Mouse (Mus musculus): Measurements from ENCODE around the gene H2afx. TPM values are rescaled to one million over a fixed set of nuclear protein-coding genes. Genes with fewer than 3 reads are reported as not detected.
"Not testable (repeated sequence)": the region's sequence is repeated elsewhere in the genome, so short reads cannot be mapped to it uniquely, and the experiment has no call there.

The H2afx gene
- polyA plus RNA-seq, 1 experiment from 2014 or later: 164 TPM

GRCm38 (mm10) chr9:44327064-44327711, 7.3 kb upstream of the H2afx start:
- Histone ChIP-seq H3K4me1 (ENCODE audit: insufficient read depth) (peaks cover 12% of the 10 kb centered on the region), H3K9me3 (ENCODE audit: low read length) (no peaks in the 10 kb centered on the region), H3K36me3 (replicated peaks; ENCODE audit: insufficient read depth, low read length) (peaks cover 21% of the 10 kb centered on the region), H3K27ac (ENCODE audit: low read depth) (peak overlapping the region; percentile 93), H3K4me2 (ENCODE audit: low read depth, low read length) (peak overlapping the region; percentile 87), H3K4me3 (ENCODE audit: low read depth, low read length) (peak overlapping the region; percentile 86), H3K27me3 (ENCODE audit: insufficient read depth, low read length) (no peaks in the 10 kb centered on the region), H3K9ac (replicated peaks) (peak overlapping the region; percentile 90)
- 1% methylated on average over 22 of the region's 22 CpGs for WGBS (ENCODE audit: insufficient replicate concordance)
- ATAC-seq (no peak), DNase-seq (peak; percentile 37)
- TF ChIP-seq CTCF (IDR thresholded peaks at IDR 0.05; ENCODE audit: low read depth) (no peak), EP300 (IDR thresholded peaks at IDR 0.05; ENCODE audit: low read depth) (no peak)

GRCm38 (mm10) chr9:44327926-44328325, 6.6 kb upstream of the H2afx start:
- no peaks in the 10 kb centered on the region for H3K9me3 ChIP-seq (ENCODE audit: low read length)
- no peaks in the 10 kb centered on the region for H3K27me3 ChIP-seq (ENCODE audit: insufficient read depth, low read length)
- peak overlapping the region; percentile 87 for H3K4me2 ChIP-seq (ENCODE audit: low read depth, low read length)
- H3K9ac ChIP-seq (replicated peaks): peak overlapping the region; percentile 90; the same call in 1 of the 2 replicates
- DNase-seq (no peak), ATAC-seq (no peak)
- peaks cover 12% of the 10 kb centered on the region for H3K4me1 ChIP-seq (ENCODE audit: insufficient read depth)
- 0 out of 2 replicates have a peak overlapping the region, but pooled peaks have one; percentile 3 for H3K27ac ChIP-seq (ENCODE audit: low read depth)
- TF ChIP-seq CTCF (IDR thresholded peaks at IDR 0.05; ENCODE audit: low read depth) (no peak), EP300 (IDR thresholded peaks at IDR 0.05; ENCODE audit: low read depth) (no peak)
- peaks cover 28% of the 10 kb centered on the region for H3K36me3 ChIP-seq (replicated peaks; ENCODE audit: insufficient read depth, low read length)
- 89% methylated on average over 5 of the region's 5 CpGs for WGBS (ENCODE audit: insufficient replicate concordance)
- peak overlapping the region; percentile 86; the same call in 1 of the 2 replicates for H3K4me3 ChIP-seq (ENCODE audit: low read depth, low read length)

GRCm38 (mm10) chr9:44330736-44331135, 3.8 kb upstream of the H2afx start:
- ATAC-seq: no peak
- H3K4me3 ChIP-seq (ENCODE audit: low read depth, low read length): no peak overlapping the region
- TF ChIP-seq CTCF (IDR thresholded peaks at IDR 0.05; ENCODE audit: low read depth) (no peak), EP300 (IDR thresholded peaks at IDR 0.05; ENCODE audit: low read depth) (no peak)
- peaks cover 38% of the 10 kb centered on the region for H3K36me3 ChIP-seq (replicated peaks; ENCODE audit: insufficient read depth, low read length)
- no peaks in the 10 kb centered on the region for H3K27me3 ChIP-seq (ENCODE audit: insufficient read depth, low read length)
- WGBS (ENCODE audit: insufficient replicate concordance): 81% methylated on average over 6 of the region's 6 CpGs
- no peak overlapping the region for H3K9ac ChIP-seq (replicated peaks)
- H3K4me2 ChIP-seq (ENCODE audit: low read depth, low read length): no peak overlapping the region
- peaks cover 20% of the 10 kb centered on the region for H3K4me1 ChIP-seq (ENCODE audit: insufficient read depth)
- H3K9me3 ChIP-seq (ENCODE audit: low read length): no peaks in the 10 kb centered on the region
- no peak for DNase-seq
- no peak overlapping the region for H3K27ac ChIP-seq (ENCODE audit: low read depth)

GRCm38 (mm10) chr9:44332918-44333638, 1.4 kb upstream of the H2afx start:
- Histone ChIP-seq H3K4me3 (ENCODE audit: low read depth, low read length) (peak overlapping the region; percentile 79), H3K27ac (ENCODE audit: low read depth) (peak overlapping the region; percentile 76; the same call in 1 of the 2 replicates), H3K9ac (replicated peaks) (no peak overlapping the region; the same call in 1 of the 2 replicates), H3K27me3 (ENCODE audit: insufficient read depth, low read length) (no peaks in the 10 kb centered on the region), H3K36me3 (replicated peaks; ENCODE audit: insufficient read depth, low read length) (peaks cover 54% of the 10 kb centered on the region), H3K4me2 (ENCODE audit: low read depth, low read length) (peak overlapping the region; percentile 54), H3K9me3 (ENCODE audit: low read length) (no peaks in the 10 kb centered on the region), H3K4me1 (ENCODE audit: insufficient read depth) (peaks cover 20% of the 10 kb centered on the region)
- no peak for TF ChIP-seq CTCF (IDR thresholded peaks at IDR 0.05; ENCODE audit: low read depth)
- TF ChIP-seq EP300 (IDR thresholded peaks at IDR 0.05; ENCODE audit: low read depth): no peak
- DNase-seq: no peak
- WGBS (ENCODE audit: insufficient replicate concordance): 91% methylated on average over 13 of the region's 13 CpGs
- ATAC-seq: no peak

GRCm38 (mm10) chr9:44335331-44336092, 1.0 kb downstream of the H2afx start:
- Histone ChIP-seq H3K4me1 (ENCODE audit: insufficient read depth) (peaks cover 20% of the 10 kb centered on the region), H3K9ac (replicated peaks) (peak overlapping the region; percentile 93), H3K27me3 (ENCODE audit: insufficient read depth, low read length) (no peaks in the 10 kb centered on the region), H3K4me3 (ENCODE audit: low read depth, low read length) (peak overlapping the region; percentile 79), H3K36me3 (replicated peaks; ENCODE audit: insufficient read depth, low read length) (peaks cover 70% of the 10 kb centered on the region), H3K27ac (ENCODE audit: low read depth) (peak overlapping the region; percentile 95), H3K9me3 (ENCODE audit: low read length) (no peaks in the 10 kb centered on the region), H3K4me2 (ENCODE audit: low read depth, low read length) (peak overlapping the region; percentile 79)
- WGBS (ENCODE audit: insufficient replicate concordance): under 1% methylated on average over 48 of the region's 50 CpGs
- DNase-seq (peak; percentile 78), ATAC-seq (peak; percentile 2)
- TF ChIP-seq CTCF (IDR thresholded peaks at IDR 0.05; ENCODE audit: low read depth) (no peak), EP300 (IDR thresholded peaks at IDR 0.05; ENCODE audit: low read depth) (0 out of 2 replicates have a peak, but pooled peaks have one; percentile 6)

- H3K9me3 ChIP-seq (ENCODE audit: low read length): no peaks in the 10 kb centered on the region
Observed at GRCm38 (mm10) chr9:44336093-44336406, 1.6 kb downstream of the H2afx start.

GRCm38 (mm10) chr9:44336513-44336912, 2.0 kb downstream of the H2afx start:
- Histone ChIP-seq H3K36me3 (replicated peaks; ENCODE audit: insufficient read depth, low read length) (peaks cover 73% of the 10 kb centered on the region), H3K4me3 (ENCODE audit: low read depth, low read length) (peak overlapping the region; percentile 79)

More at GRCm38 (mm10) chr9:44336093-44336406, 1.6 kb downstream of the H2afx start:
- ATAC-seq (no peak), DNase-seq (no peak)
- Histone ChIP-seq H3K9ac (replicated peaks) (peak overlapping the region; percentile 93), H3K4me2 (ENCODE audit: low read depth, low read length) (peak overlapping the region; percentile 79), H3K4me1 (ENCODE audit: insufficient read depth) (peaks cover 20% of the 10 kb centered on the region), H3K4me3 (ENCODE audit: low read depth, low read length) (peak overlapping the region; percentile 79), H3K27me3 (ENCODE audit: insufficient read depth, low read length) (no peaks in the 10 kb centered on the region), H3K36me3 (replicated peaks; ENCODE audit: insufficient read depth, low read length) (peaks cover 72% of the 10 kb centered on the region), H3K27ac (ENCODE audit: low read depth) (peak overlapping the region; percentile 95)
- TF ChIP-seq EP300 (IDR thresholded peaks at IDR 0.05; ENCODE audit: low read depth): no peak
- TF ChIP-seq CTCF (IDR thresholded peaks at IDR 0.05; ENCODE audit: low read depth): no peak
- 2% methylated on average over 5 of the region's 5 CpGs for WGBS (ENCODE audit: insufficient replicate concordance)

More at GRCm38 (mm10) chr9:44336513-44336912, 2.0 kb downstream of the H2afx start:
- Histone ChIP-seq H3K9ac (replicated peaks) (peak overlapping the region; percentile 93), H3K4me1 (ENCODE audit: insufficient read depth) (peaks cover 20% of the 10 kb centered on the region), H3K27ac (ENCODE audit: low read depth) (peak overlapping the region; percentile 49; the same call in 1 of the 2 replicates), H3K4me2 (ENCODE audit: low read depth, low read length) (peak overlapping the region; percentile 79)
- 42% methylated on average over 4 of the region's 4 CpGs for WGBS (ENCODE audit: insufficient replicate concordance)
- H3K9me3 ChIP-seq (ENCODE audit: low read length); DNase-seq; H3K27me3 ChIP-seq (ENCODE audit: insufficient read depth, low read length): not testable (repeated sequence)
- ATAC-seq: 0 out of 2 replicates have a peak, but pooled peaks have one; percentile 0

All from liver, postnatal 0 days (tissue).